Mouse (Mus musculus) ES-Bruce4 (cell line): ENCODE measurements around the gene Sephs1. TPM values are rescaled to one million over a fixed set of nuclear protein-coding genes. Genes with fewer than 3 reads are reported as not detected.
A peak's percentile ranks its signal among the peaks of the same experiment; 100 is the strongest.

Experiments
- H3K27ac ChIP-seq: 2 replicates; pipeline ENCODE4 v1.5.1; 2012; ENCODE audit warnings: low read length, inconsistent platforms; ENCODE audit not compliant: insufficient read depth
- H3K27me3 ChIP-seq: 2 replicates; pipeline ENCODE4 v1.6.1; 2012; ENCODE audit warnings: mild to moderate bottlenecking, low read length, inconsistent platforms; ENCODE audit not compliant: control insufficient read depth, poor library complexity, insufficient read depth, severe bottlenecking
- H3K36me3 ChIP-seq: 2 replicates; pipeline ENCODE4 v1.6.1; 2012; ENCODE audit warnings: inconsistent platforms, mild to moderate bottlenecking, low read length, moderate library complexity; ENCODE audit not compliant: control insufficient read depth, poor library complexity, insufficient read depth, severe bottlenecking
- H3K4me1 ChIP-seq: one replicate; pipeline ENCODE4 v1.8.1; 2011; ENCODE audit warnings: low read length; ENCODE audit not compliant: control insufficient read depth, insufficient read depth
- H3K4me3 ChIP-seq: 2 replicates; pipeline ENCODE4 v1.5.1; 2011; ENCODE audit warnings: low read depth, mild to moderate bottlenecking, low read length
- H3K9ac ChIP-seq: 2 replicates; pipeline ENCODE4 v1.6.1; 2012; ENCODE audit warnings: low read depth, mild to moderate bottlenecking, inconsistent platforms; ENCODE audit not compliant: poor library complexity, severe bottlenecking
- H3K9me3 ChIP-seq: replicated peaks from 2 replicates; pipeline ENCODE4 v1.6.1; 2012; ENCODE audit warnings: mild to moderate bottlenecking, low read length, inconsistent platforms; ENCODE audit not compliant: control insufficient read depth, poor library complexity, insufficient read depth, severe bottlenecking
- CTCF ChIP-seq: IDR thresholded peaks from one replicate; pipeline ENCODE4 v1.8.1; 2011; ENCODE audit warnings: low read depth, low read length
- EP300 ChIP-seq: IDR thresholded peaks from 2 replicates; pipeline ENCODE4 v1.6.1; 2011; ENCODE audit warnings: low read depth, low read length; ENCODE audit not compliant: insufficient read depth
- POLR2A ChIP-seq: IDR thresholded peaks from one replicate; pipeline ENCODE4 v1.8.1; 2011; ENCODE audit warnings: low read length; ENCODE audit not compliant: insufficient read depth
- polyA plus RNA-seq: library from polyadenylated mRNA; stranded (reverse); fragments of >200 nt; gene quantifications from 2 replicates; pipeline ENCODE4 v1.2.4, GENCODE M21; 2011; ENCODE audit warnings: low read depth; ENCODE audit not compliant: missing spikeins, insufficient read depth, insufficient read length

Sephs1 gene
- polyA plus RNA-seq, 1 experiment = 61.4 TPM

GRCm38 (mm10) chr2:4876131-4876530 lies 5.2 kb upstream of the Sephs1 start:
- H3K27me3 ChIP-seq = no peaks in the 10 kb centered on the region
- no peaks in the 10 kb centered on the region for H3K36me3 ChIP-seq
- no peak overlapping the region for H3K4me3 ChIP-seq
- no peaks in the 10 kb centered on the region for H3K4me1 ChIP-seq
- no peak overlapping the region for H3K27ac ChIP-seq
- TF ChIP-seq CTCF (no peak), POLR2A (no peak), EP300 (no peak)
- no peak overlapping the region for H3K9ac ChIP-seq
- H3K9me3 ChIP-seq = no peaks in the 10 kb centered on the region

- no peak for TF ChIP-seq CTCF
- TF ChIP-seq EP300 = no peak
- H3K36me3 ChIP-seq = no peaks in the 10 kb centered on the region; the same call in 1 of the 2 replicates
- H3K9ac ChIP-seq = peak overlapping the region; percentile 99
- H3K9me3 ChIP-seq = no peaks in the 10 kb centered on the region
- H3K27me3 ChIP-seq = no peaks in the 10 kb centered on the region
- H3K4me1 ChIP-seq = peaks cover 1% of the 10 kb centered on the region
- peak overlapping the region; percentile 68; the same call in 1 of the 2 replicates for H3K27ac ChIP-seq
- H3K4me3 ChIP-seq = peak overlapping the region; percentile 100
Measured at GRCm38 (mm10) chr2:4880737-4881349, 521 bp upstream of the Sephs1 start.

GRCm38 (mm10) chr2:4882249-4882791 lies 956 bp downstream of the Sephs1 start:
- TF ChIP-seq EP300 = no peak
- TF ChIP-seq POLR2A = no peak
- no peak for TF ChIP-seq CTCF
- peak overlapping the region; percentile 93 for H3K27ac ChIP-seq
- H3K9me3 ChIP-seq = no peaks in the 10 kb centered on the region
- no peaks in the 10 kb centered on the region for H3K27me3 ChIP-seq
- peaks cover 1% of the 10 kb centered on the region for H3K4me1 ChIP-seq
- H3K36me3 ChIP-seq = peaks cover 13% of the 10 kb centered on the region
- H3K9ac ChIP-seq = peak overlapping the region; percentile 99
- peak overlapping the region; percentile 100 for H3K4me3 ChIP-seq

- Histone ChIP-seq H3K27me3 (no peaks in the 10 kb centered on the region), H3K27ac (peak overlapping the region; percentile 93), H3K4me3 (peak overlapping the region; percentile 64), H3K9ac (peak overlapping the region; percentile 99), H3K9me3 (no peaks in the 10 kb centered on the region), H3K4me1 (peaks cover 1% of the 10 kb centered on the region), H3K36me3 (peaks cover 22% of the 10 kb centered on the region)
- no peak for TF ChIP-seq EP300
- no peak for TF ChIP-seq CTCF
- no peak for TF ChIP-seq POLR2A
Measured at GRCm38 (mm10) chr2:4883009-4883704, 1.8 kb downstream of the Sephs1 start.

- no peak for TF ChIP-seq POLR2A
- TF ChIP-seq EP300 = no peak
- no peak for TF ChIP-seq CTCF
- Histone ChIP-seq H3K4me3 (no peak overlapping the region), H3K36me3 (peaks cover 46% of the 10 kb centered on the region)
Measured at GRCm38 (mm10) chr2:4886896-4887295, 5.5 kb downstream of the Sephs1 start.

GRCm38 (mm10) chr2:4895598-4895997 lies 14.2 kb downstream of the Sephs1 start:
- Histone ChIP-seq H3K4me3 (no peak overlapping the region), H3K27ac (no peak overlapping the region), H3K4me1 (no peaks in the 10 kb centered on the region), H3K36me3 (peaks cover 47% of the 10 kb centered on the region), H3K27me3 (no peaks in the 10 kb centered on the region), H3K9me3 (no peaks in the 10 kb centered on the region), H3K9ac (no peak overlapping the region)
- no peak for TF ChIP-seq EP300
- no peak for TF ChIP-seq POLR2A
- no peak for TF ChIP-seq CTCF

More at GRCm38 (mm10) chr2:4886896-4887295, 5.5 kb downstream of the Sephs1 start:
- no peaks in the 10 kb centered on the region for H3K27me3 ChIP-seq
- no peaks in the 10 kb centered on the region for H3K9me3 ChIP-seq
- H3K4me1 ChIP-seq = peaks cover 1% of the 10 kb centered on the region
- no peak overlapping the region for H3K9ac ChIP-seq
- no peak overlapping the region for H3K27ac ChIP-seq
